Mouse (Mus musculus) cerebellum, adult 2 months (tissue): Measurements from ENCODE around the gene Rrp7a. TPM values are rescaled to one million over a fixed set of nuclear protein-coding genes. Genes with fewer than 3 reads are reported as not detected.

Source experiments
- DNase-seq, 2 experiments: peaks; one replicate each; pipeline ENCODE4 v3.0.0; 2021
- H3K27ac ChIP-seq: fragments of 200-500 bp; 2 replicates; pipeline ENCODE4 v1.5.1; 2012; ENCODE audit warnings: low read length, control low read depth, inconsistent platforms; ENCODE audit not compliant: insufficient read depth
- H3K27me3 ChIP-seq: fragments of 200-500 bp; 2 replicates; pipeline ENCODE4 v1.6.1; 2012; ENCODE audit warnings: inconsistent platforms, mild to moderate bottlenecking, low read length, moderate library complexity; ENCODE audit not compliant: control insufficient read depth, insufficient read depth
- H3K4me1 ChIP-seq: fragments of 200-500 bp; 2 replicates; pipeline ENCODE4 v1.6.1; 2011; ENCODE audit warnings: low read length; ENCODE audit not compliant: control insufficient read depth, insufficient read depth
- H3K4me3 ChIP-seq: fragments of 200-500 bp; replicated peaks from 2 replicates; pipeline ENCODE3; 2011; ENCODE audit warnings: mild to moderate bottlenecking, low read depth, low read length, control low read depth; ENCODE audit not compliant: insufficient read depth
- CTCF ChIP-seq: fragments of 200-500 bp; IDR thresholded peaks from 2 replicates; pipeline ENCODE4 v1.5.1; 2011; ENCODE audit warnings: low read depth, mild to moderate bottlenecking, control low read depth, low read length, moderate library complexity, borderline replicate concordance; ENCODE audit not compliant: insufficient read depth
- POLR2A ChIP-seq: fragments of 200-500 bp; IDR thresholded peaks from 2 replicates; pipeline ENCODE4 v1.6.1; 2011; ENCODE audit warnings: low read length, control low read depth, borderline replicate concordance; ENCODE audit not compliant: insufficient read depth
- WGBS: fragments of 180-500 bp; shearing (Covaris S2); methylation state at CpG from one replicate; pipeline ENCODE4 v1.1.7; 2018; 5-methylcytosine and 5-hydroxymethylcytosine counted together
- polyA plus RNA-seq: library from polyadenylated mRNA; depleted of rRNA; stranded (reverse); fragments of >200 nt; gene quantifications from 2 replicates; pipeline ENCODE4 v1.2.3, GENCODE M21; 2012; rRNA removed

The Rrp7a gene
- 109 and 114 TPM in 2 replicates for polyA plus RNA-seq

- Histone ChIP-seq H3K4me1 (peaks cover 5% of the 10 kb centered on the region; the same call in 1 of the 2 replicates), H3K27me3 (no peaks in the 10 kb centered on the region), H3K4me3 (peak within 1 kb of the TSS; percentile 65), H3K27ac (no peak within 1 kb of the TSS)
- TF ChIP-seq CTCF (no peak), POLR2A (peak; percentile 55; the same call in 1 of the 2 replicates)
- peak; percentile 91 to 92 for DNase-seq
- 7% methylated on average over 32 of the region's 32 CpGs for WGBS
Measured at GRCm38 (mm10) chr15:83122566-83123145, at the start of gene Rrp7a. Rrp7a (minus strand) TSS chr15:83122801.

GRCm38 (mm10) chr15:83171712-83172481 lies 49.3 kb upstream of the Rrp7a start:
- peaks cover 39% of the 10 kb centered on the region for H3K4me1 ChIP-seq
- peak overlapping the region; percentile 75 for H3K27ac ChIP-seq
- peak; percentile 94 to 97 for DNase-seq
- TF ChIP-seq POLR2A (peak; percentile 90), CTCF (peak; percentile 22; the same call in 1 of the 2 replicates)
- under 1% methylated on average over 67 of the region's 67 CpGs for WGBS
- no peaks in the 10 kb centered on the region for H3K27me3 ChIP-seq
- H3K4me3 ChIP-seq, result peak overlapping the region; percentile 65

DNA sequence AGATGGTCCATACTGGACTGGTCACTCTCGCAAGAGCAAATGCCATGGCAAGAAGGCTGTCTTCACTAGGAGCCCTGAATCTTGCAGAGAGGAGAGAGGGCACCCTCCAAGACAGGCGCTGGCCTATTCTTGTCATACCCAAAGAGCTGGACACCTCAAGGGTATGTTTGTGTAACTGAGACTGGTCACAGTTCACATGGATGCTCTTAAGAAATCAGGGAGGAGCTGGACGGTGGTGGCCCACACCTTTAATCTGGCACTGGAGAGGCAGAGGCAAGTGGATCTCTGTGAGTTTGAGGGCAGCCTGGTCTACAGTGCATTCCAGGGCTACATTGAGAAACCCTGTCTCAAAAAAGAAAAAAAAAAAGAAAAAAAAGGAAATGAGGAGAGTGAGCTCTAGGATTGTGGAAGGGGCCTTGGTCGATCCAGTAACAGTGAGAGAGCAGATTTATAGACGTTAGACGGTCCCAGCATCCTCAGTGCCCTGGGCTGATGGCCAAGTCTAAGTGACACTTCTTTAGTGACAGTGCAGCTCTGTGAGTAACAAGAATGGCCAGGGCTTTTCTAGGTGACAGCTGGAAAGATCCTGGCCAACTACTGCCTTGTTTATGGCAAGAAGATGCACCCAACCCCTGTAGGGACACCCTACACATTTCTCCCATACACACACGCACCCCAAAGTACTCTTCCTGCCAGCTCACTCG lies 48.5 kb upstream of the Rrp7a start:
- peaks cover 42% of the 10 kb centered on the region for H3K4me1 ChIP-seq
- no peak for TF ChIP-seq POLR2A
- no peak for TF ChIP-seq CTCF
- peak overlapping the region; percentile 65 for H3K4me3 ChIP-seq
- H3K27ac ChIP-seq, result no peak overlapping the region
- no peaks in the 10 kb centered on the region for H3K27me3 ChIP-seq
- no peak for DNase-seq
- WGBS, result 51% methylated on average over 8 of the region's 8 CpGs

DNA sequence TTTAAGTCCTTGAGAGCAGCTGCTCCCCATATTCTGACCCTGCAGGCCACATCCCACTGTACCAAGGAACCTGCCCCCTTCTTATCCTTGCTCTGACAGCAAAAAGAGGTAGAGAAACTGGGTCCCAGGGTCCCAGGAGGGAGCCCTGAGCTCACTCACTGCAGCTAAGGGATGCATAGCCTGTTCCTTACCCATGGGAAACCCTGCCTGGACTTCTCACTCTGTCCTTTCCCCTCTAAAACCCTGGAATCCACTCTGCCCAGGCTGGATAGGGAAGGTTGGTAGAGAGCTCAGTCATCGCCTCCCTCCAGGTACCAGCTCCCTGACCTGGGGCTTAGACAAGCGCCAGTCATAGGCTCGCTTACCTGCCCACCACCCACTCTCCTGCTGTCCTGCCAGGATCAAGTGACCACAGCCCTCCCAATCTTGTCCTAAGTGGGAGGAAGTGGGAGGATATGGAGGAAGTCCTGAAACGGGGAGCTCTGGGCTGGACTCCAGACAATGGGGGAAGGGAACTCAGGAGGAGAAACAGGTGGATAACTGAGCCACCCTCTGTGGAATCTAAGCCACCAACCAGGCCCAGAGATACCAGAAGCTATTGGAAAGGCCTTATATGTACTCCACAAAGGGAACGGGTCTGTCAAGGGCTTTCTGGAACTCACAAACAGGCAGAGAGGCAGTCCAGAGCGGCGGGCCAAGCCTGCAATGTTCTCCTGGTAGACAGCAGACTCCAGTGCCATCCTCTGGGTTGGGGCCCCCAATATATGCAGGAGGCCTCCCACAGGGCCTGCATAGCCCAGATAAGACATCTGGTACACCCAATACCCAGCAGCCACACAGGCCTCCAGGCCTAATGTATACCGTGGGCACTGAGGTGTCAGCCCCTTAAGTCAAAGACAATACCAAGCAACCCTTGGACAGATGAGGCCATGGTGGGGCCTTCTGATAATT lies 47.4 kb upstream of the Rrp7a start:
- peak; percentile 43 to 46 for DNase-seq
- Histone ChIP-seq H3K27ac (0 out of 2 replicates have a peak overlapping the region, but pooled peaks have one; percentile 38), H3K27me3 (no peaks in the 10 kb centered on the region), H3K4me1 (peaks cover 42% of the 10 kb centered on the region), H3K4me3 (no peak overlapping the region)
- TF ChIP-seq POLR2A (no peak), CTCF (no peak)
- WGBS, result 65% methylated on average over 8 of the region's 8 CpGs

GRCm38 (mm10) chr15:83168875-83169771 lies 46.5 kb upstream of the Rrp7a start:
- H3K4me3 ChIP-seq, result no peak overlapping the region
- peak overlapping the region; percentile 38 for H3K27ac ChIP-seq
- no peaks in the 10 kb centered on the region for H3K27me3 ChIP-seq
- no peak for TF ChIP-seq POLR2A
- 31% methylated on average over 7 of the region's 7 CpGs for WGBS
- H3K4me1 ChIP-seq, result peaks cover 42% of the 10 kb centered on the region
- DNase-seq, result peak; percentile 82 to 85

DNA sequence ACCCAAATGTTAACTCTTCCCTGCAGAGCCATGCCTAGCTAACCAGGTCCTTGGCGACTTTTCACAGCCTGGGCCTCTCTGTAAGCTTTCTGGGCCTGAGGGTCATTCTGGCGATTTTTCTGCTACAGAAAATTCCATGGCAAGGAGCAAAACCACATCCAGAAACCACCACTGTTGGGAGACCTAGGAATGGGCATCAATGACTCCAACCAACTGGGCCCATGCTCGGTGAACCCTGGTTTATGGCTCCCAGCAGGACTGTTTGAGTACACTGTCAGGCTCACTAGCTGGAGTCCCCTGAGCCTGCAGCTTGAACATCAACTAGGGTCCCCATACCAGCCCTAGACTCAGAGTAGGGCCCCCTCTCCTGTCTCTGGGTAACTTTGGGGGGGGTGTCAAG lies 45.7 kb upstream of the Rrp7a start:
- 89% methylated on average over 3 of the region's 3 CpGs for WGBS

More for the DNA sequence above, 45.7 kb upstream of the Rrp7a start:
- no peak for DNase-seq
- no peak overlapping the region for H3K4me3 ChIP-seq
- H3K27ac ChIP-seq, result no peak overlapping the region
- no peak for TF ChIP-seq CTCF
- TF ChIP-seq POLR2A, result no peak
- no peaks in the 10 kb centered on the region for H3K27me3 ChIP-seq
- H3K4me1 ChIP-seq, result peaks cover 42% of the 10 kb centered on the region
